Mouse (Mus musculus): Measurements from ENCODE around the gene Mycbp2. TPM values are rescaled to one million over a fixed set of nuclear protein-coding genes. Genes with fewer than 3 reads are reported as not detected.

The Mycbp2 gene
- polyA plus RNA-seq, 1 experiment from 2014 or later, result 51.8 TPM

- no peaks in the 10 kb centered on the region for H3K9me3 ChIP-seq
- WGBS, result 93% methylated on average over 2 of the region's 2 CpGs
- H3K4me2 ChIP-seq, result no peak overlapping the region
- ATAC-seq (ENCODE audit: low read depth), result no peak
- no peak overlapping the region for H3K27ac ChIP-seq (replicated peaks)
- no peaks in the 10 kb centered on the region for H3K4me1 ChIP-seq (replicated peaks)
- no peaks in the 10 kb centered on the region for H3K27me3 ChIP-seq
- H3K4me3 ChIP-seq, result no peak overlapping the region
- H3K9ac ChIP-seq, result no peak overlapping the region
- peaks cover 29% of the 10 kb centered on the region for H3K36me3 ChIP-seq
These were observed 92.3 kb downstream of the Mycbp2 start for GRCm38 (mm10) chr14:103254311-103254710.

GRCm38 (mm10) chr14:103242020-103242419 is 104.6 kb downstream of the Mycbp2 start:
- H3K9ac ChIP-seq, result no peak overlapping the region
- WGBS, result 93% methylated on average over 6 of the region's 6 CpGs

GRCm38 (mm10) chr14:103234770-103235169 is 111.8 kb downstream of the Mycbp2 start:
- Histone ChIP-seq H3K4me3 (no peak overlapping the region), H3K4me1 (replicated peaks) (no peaks in the 10 kb centered on the region), H3K27ac (replicated peaks) (no peak overlapping the region), H3K9me3 (no peaks in the 10 kb centered on the region), H3K9ac (no peak overlapping the region), H3K27me3 (no peaks in the 10 kb centered on the region), H3K4me2 (no peak overlapping the region), H3K36me3 (peaks cover 14% of the 10 kb centered on the region)
- WGBS, result 89% methylated on average over 6 of the region's 6 CpGs
- ATAC-seq (ENCODE audit: low read depth), result no peak

More at GRCm38 (mm10) chr14:103242020-103242419, 104.6 kb downstream of the Mycbp2 start:
- Histone ChIP-seq H3K4me2 (no peak overlapping the region), H3K4me3 (no peak overlapping the region), H3K4me1 (replicated peaks) (no peaks in the 10 kb centered on the region), H3K27me3 (no peaks in the 10 kb centered on the region), H3K27ac (replicated peaks) (no peak overlapping the region), H3K36me3 (peaks cover 33% of the 10 kb centered on the region), H3K9me3 (no peaks in the 10 kb centered on the region)
- ATAC-seq (ENCODE audit: low read depth), result no peak

- Histone ChIP-seq H3K4me3 (no peak overlapping the region), H3K36me3 (peaks cover 16% of the 10 kb centered on the region), H3K9me3 (no peaks in the 10 kb centered on the region), H3K9ac (no peak overlapping the region), H3K27ac (replicated peaks) (no peak overlapping the region), H3K4me1 (replicated peaks) (no peaks in the 10 kb centered on the region), H3K27me3 (no peaks in the 10 kb centered on the region), H3K4me2 (no peak overlapping the region)
- WGBS, result 56% methylated on average over 12 of the region's 12 CpGs
- no peak for ATAC-seq (ENCODE audit: low read depth)
These were observed 112.7 kb downstream of the Mycbp2 start for GRCm38 (mm10) chr14:103233640-103234593.

GRCm38 (mm10) chr14:103222356-103222755 is 124.3 kb downstream of the Mycbp2 start:
- Histone ChIP-seq H3K27me3 (no peaks in the 10 kb centered on the region), H3K27ac (replicated peaks) (no peak overlapping the region), H3K36me3 (peaks cover 65% of the 10 kb centered on the region), H3K4me2 (no peak overlapping the region), H3K9ac (no peak overlapping the region), H3K4me1 (replicated peaks) (no peaks in the 10 kb centered on the region), H3K4me3 (no peak overlapping the region), H3K9me3 (no peaks in the 10 kb centered on the region)
- ATAC-seq (ENCODE audit: low read depth), result no peak
- WGBS, result 75% methylated on average over 2 of the region's 2 CpGs

- Histone ChIP-seq H3K4me2 (no peak overlapping the region), H3K36me3 (peaks cover 65% of the 10 kb centered on the region)
- WGBS, result 91% methylated on average over 3 of the region's 3 CpGs
These were observed 124.9 kb downstream of the Mycbp2 start for GRCm38 (mm10) chr14:103221751-103222150.

GRCm38 (mm10) chr14:103216331-103216730 is 130.3 kb downstream of the Mycbp2 start:
- H3K9ac ChIP-seq, result no peak overlapping the region
- no peaks in the 10 kb centered on the region for H3K4me1 ChIP-seq (replicated peaks)
- H3K4me2 ChIP-seq, result no peak overlapping the region
- no peaks in the 10 kb centered on the region for H3K27me3 ChIP-seq
- H3K9me3 ChIP-seq, result no peaks in the 10 kb centered on the region
- peaks cover 60% of the 10 kb centered on the region for H3K36me3 ChIP-seq
- WGBS, result 70% methylated on average over 3 of the region's 3 CpGs
- ATAC-seq (ENCODE audit: low read depth), result no peak
- H3K4me3 ChIP-seq, result no peak overlapping the region
- H3K27ac ChIP-seq (replicated peaks), result no peak overlapping the region

More at GRCm38 (mm10) chr14:103221751-103222150, 124.9 kb downstream of the Mycbp2 start:
- Histone ChIP-seq H3K9ac (no peak overlapping the region), H3K27me3 (no peaks in the 10 kb centered on the region), H3K4me3 (no peak overlapping the region), H3K9me3 (no peaks in the 10 kb centered on the region), H3K4me1 (replicated peaks) (no peaks in the 10 kb centered on the region), H3K27ac (replicated peaks) (no peak overlapping the region)
- no peak for ATAC-seq (ENCODE audit: low read depth)

- no peaks in the 10 kb centered on the region for H3K27me3 ChIP-seq
- no peak for ATAC-seq (ENCODE audit: low read depth)
- H3K4me1 ChIP-seq (replicated peaks), result no peaks in the 10 kb centered on the region
- H3K9me3 ChIP-seq, result no peaks in the 10 kb centered on the region
- H3K4me3 ChIP-seq, result no peak overlapping the region
- H3K4me2 ChIP-seq, result no peak overlapping the region
- no peak overlapping the region for H3K27ac ChIP-seq (replicated peaks)
- 84% methylated on average over 3 of the region's 3 CpGs for WGBS
- H3K9ac ChIP-seq, result no peak overlapping the region
- H3K36me3 ChIP-seq, result peaks cover 65% of the 10 kb centered on the region
These were observed 160.0 kb downstream of the Mycbp2 start for GRCm38 (mm10) chr14:103186658-103187057.

GRCm38 (mm10) chr14:103186076-103186475 is 160.5 kb downstream of the Mycbp2 start:
- H3K27ac ChIP-seq (replicated peaks), result no peak overlapping the region
- WGBS, result 89% methylated on average over 4 of the region's 4 CpGs
- no peaks in the 10 kb centered on the region for H3K4me1 ChIP-seq (replicated peaks)
- no peak for ATAC-seq (ENCODE audit: low read depth)
- H3K27me3 ChIP-seq, result no peaks in the 10 kb centered on the region
- peaks cover 59% of the 10 kb centered on the region for H3K36me3 ChIP-seq
- H3K9me3 ChIP-seq, result no peaks in the 10 kb centered on the region
- no peak overlapping the region for H3K9ac ChIP-seq
- no peak overlapping the region for H3K4me2 ChIP-seq
- no peak overlapping the region for H3K4me3 ChIP-seq

GRCm38 (mm10) chr14:103180096-103180495 is 166.5 kb downstream of the Mycbp2 start:
- Histone ChIP-seq H3K4me2 (no peak overlapping the region), H3K36me3 (peaks cover 28% of the 10 kb centered on the region), H3K4me3 (no peak overlapping the region), H3K4me1 (replicated peaks) (no peaks in the 10 kb centered on the region), H3K27ac (replicated peaks) (no peak overlapping the region), H3K27me3 (no peaks in the 10 kb centered on the region), H3K9me3 (no peaks in the 10 kb centered on the region), H3K9ac (no peak overlapping the region)
- ATAC-seq (ENCODE audit: low read depth), result no peak
- WGBS, result 90% methylated on average over 2 of the region's 2 CpGs

GRCm38 (mm10) chr14:103162923-103163322 is 183.7 kb downstream of the Mycbp2 start:
- Histone ChIP-seq H3K9me3 (no peaks in the 10 kb centered on the region), H3K9ac (no peak overlapping the region), H3K4me2 (no peak overlapping the region), H3K4me3 (no peak overlapping the region), H3K27ac (replicated peaks) (no peak overlapping the region), H3K27me3 (no peaks in the 10 kb centered on the region), H3K4me1 (replicated peaks) (no peaks in the 10 kb centered on the region), H3K36me3 (peaks cover 36% of the 10 kb centered on the region)
- WGBS, result 83% methylated on average over 5 of the region's 5 CpGs
- ATAC-seq (ENCODE audit: low read depth), result no peak

GRCm38 (mm10) chr14:103155685-103156084 is 190.9 kb downstream of the Mycbp2 start:
- H3K9me3 ChIP-seq, result no peaks in the 10 kb centered on the region
- H3K4me3 ChIP-seq, result no peak overlapping the region
- H3K27me3 ChIP-seq, result no peaks in the 10 kb centered on the region
- H3K4me1 ChIP-seq (replicated peaks), result no peaks in the 10 kb centered on the region
- H3K36me3 ChIP-seq, result peaks cover 57% of the 10 kb centered on the region
- no peak overlapping the region for H3K9ac ChIP-seq
- no peak overlapping the region for H3K4me2 ChIP-seq
- no peak for ATAC-seq (ENCODE audit: low read depth)
- no peak overlapping the region for H3K27ac ChIP-seq (replicated peaks)
- 91% methylated on average over 7 of the region's 7 CpGs for WGBS

All from neural tube, embryonic 13.5 days (tissue).